Mouse (Mus musculus) lung, postnatal 0 days (tissue): Measurements from ENCODE around the gene Mplkip. TPM values are rescaled to one million over a fixed set of nuclear protein-coding genes. Genes with fewer than 3 reads are reported as not detected.
A peak's percentile ranks its signal among the peaks of the same experiment; 100 is the strongest.

Experiments
- ATAC-seq: fragments of 200-750 bp; cut with Nextera tagmentation; 2 replicates; pipeline ENCODE4 v1.8.0; 2017; ENCODE audit warnings: moderate library complexity
- DNase-seq: peaks from one replicate; pipeline ENCODE4 v3.0.0-alpha.2; 2016; ENCODE audit warnings: low spot score
- H3K27ac ChIP-seq: fragments of 300-500 bp; sonication (generic); 2 replicates; pipeline ENCODE4 v1.5.1; 2014; ENCODE audit warnings: antibody characterized with exemption, mild to moderate bottlenecking, low read length, mixed read lengths
- H3K27me3 ChIP-seq: fragments of 300-500 bp; sonication (generic); replicated peaks from 2 replicates; pipeline ENCODE4 v1.6.1; 2014; ENCODE audit warnings: low read length, mixed read lengths; ENCODE audit not compliant: insufficient read depth
- H3K36me3 ChIP-seq: fragments of 300-500 bp; sonication (generic); 2 replicates; pipeline ENCODE4 v1.6.1; 2014; ENCODE audit warnings: low read length, mixed read lengths; ENCODE audit not compliant: insufficient read depth
- H3K4me1 ChIP-seq: fragments of 300-500 bp; sonication (generic); 2 replicates; pipeline ENCODE4 v1.6.1; 2014; ENCODE audit warnings: antibody characterized with exemption, low read depth, low read length, mixed read lengths; ENCODE audit not compliant: insufficient read depth
- H3K4me2 ChIP-seq: fragments of 300-500 bp; sonication (generic); replicated peaks from 2 replicates; pipeline ENCODE4 v1.6.1; 2014; ENCODE audit warnings: low read depth, mild to moderate bottlenecking, low read length, moderate library complexity, mixed read lengths
- H3K4me3 ChIP-seq: fragments of 300-500 bp; sonication (generic); 2 replicates; pipeline ENCODE4 v1.5.1; 2014; ENCODE audit warnings: low read depth, low read length
- H3K9ac ChIP-seq: fragments of 300-500 bp; sonication (generic); replicated peaks from 2 replicates; pipeline ENCODE4 v1.6.1; 2014; ENCODE audit warnings: low read depth, mild to moderate bottlenecking
- H3K9me3 ChIP-seq: fragments of 300-500 bp; sonication (generic); 2 replicates; pipeline ENCODE4 v1.6.1; 2016; ENCODE audit warnings: low read length, mixed read lengths
- CTCF ChIP-seq: IDR thresholded peaks from 2 replicates; pipeline ENCODE4 v1.5.1; 2016; ENCODE audit warnings: antibody characterized with exemption, mild to moderate bottlenecking
- EP300 ChIP-seq: IDR thresholded peaks from 2 replicates; pipeline ENCODE4 v1.6.1; 2016; ENCODE audit warnings: antibody characterized with exemption, mild to moderate bottlenecking, control low read depth
- WGBS: fragments of 180-500 bp; shearing (Covaris S2); extraction: QIAGEN DNeasy Blood & Tissue Kit; methylation state at CpG from one replicate; pipeline ENCODE4 v1.1.7; 2014; 5-methylcytosine and 5-hydroxymethylcytosine counted together
- microRNA counts: library from miRNA; unstranded; fragments of <30 nt; microRNA quantifications from one replicate; lab custom pipeline; 2015
- microRNA-seq: library from miRNA; unstranded; fragments of <30 nt; microRNA quantifications from one replicate; pipeline ENCODE4, GENCODE M21; 2016
- polyA plus RNA-seq: library from polyadenylated mRNA; unstranded; fragments of >200 nt; fragmentation: Nextera tagmentation; extraction: Ambion mirVana; gene quantifications from 2 replicates; pipeline ENCODE4 v1.2.1, GENCODE M21; 2015

Gene Mplkip
- polyA plus RNA-seq, 1 experiment from 2014 or later = 36.8 TPM

DNA sequence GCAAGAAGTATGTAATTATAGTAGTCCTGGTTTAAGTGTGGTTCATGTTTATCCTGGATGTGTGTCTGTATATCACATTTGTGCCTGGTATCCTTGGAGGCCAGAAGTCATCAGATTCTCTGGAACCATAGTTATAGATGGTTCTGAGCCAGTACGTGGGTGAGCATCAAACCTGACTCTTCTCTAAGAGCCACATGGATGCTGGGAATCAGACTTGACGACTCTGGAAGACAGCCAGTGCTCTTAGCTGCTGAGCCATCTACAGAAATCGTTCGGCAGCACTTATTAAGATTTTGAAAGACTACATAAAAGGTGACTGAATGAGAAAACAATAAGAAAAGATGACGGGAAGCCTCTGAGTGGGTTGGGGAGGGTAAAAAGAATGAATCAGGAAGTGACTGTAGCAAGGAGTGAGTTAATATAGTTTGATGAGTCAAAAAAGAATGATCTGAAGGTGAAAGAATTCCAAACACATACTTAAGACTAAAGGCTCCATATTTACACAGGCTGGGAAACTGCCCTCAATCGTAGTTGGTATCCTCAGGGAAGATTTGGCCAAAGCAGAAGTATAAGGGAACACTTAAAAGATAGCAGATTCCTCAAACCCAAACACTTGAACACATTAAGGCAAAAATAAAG, 10.3 kb downstream of the Mplkip start:
- Histone ChIP-seq H3K4me1 (no peaks in the 10 kb centered on the region), H3K9ac (no peak overlapping the region), H3K4me2 (no peak overlapping the region), H3K27ac (no peak overlapping the region), H3K4me3 (no peak overlapping the region), H3K36me3 (no peaks in the 10 kb centered on the region), H3K27me3 (no peaks in the 10 kb centered on the region), H3K9me3 (no peaks in the 10 kb centered on the region)
- DNase-seq (peak; percentile 14), ATAC-seq (no peak)
- 40% methylated on average over 6 of the region's 6 CpGs for WGBS
- no peak for TF ChIP-seq CTCF
- TF ChIP-seq EP300 = no peak

- H3K27me3 ChIP-seq = no peaks in the 10 kb centered on the region
- 86% methylated on average over 5 of the region's 5 CpGs for WGBS
- H3K9me3 ChIP-seq = no peaks in the 10 kb centered on the region
- no peak for DNase-seq
- H3K4me2 ChIP-seq = no peak overlapping the region
- H3K9ac ChIP-seq = no peak overlapping the region
- no peak for TF ChIP-seq CTCF
- no peak for TF ChIP-seq EP300
- no peaks in the 10 kb centered on the region for H3K4me1 ChIP-seq
- no peaks in the 10 kb centered on the region for H3K36me3 ChIP-seq
- no peak overlapping the region for H3K4me3 ChIP-seq
- ATAC-seq = no peak
- H3K27ac ChIP-seq = no peak overlapping the region
These were observed 13.9 kb downstream of the Mplkip start for GRCm38 (mm10) chr13:17708784-17709311.

- ATAC-seq (no peak), DNase-seq (no peak)
- Histone ChIP-seq H3K27me3 (no peaks in the 10 kb centered on the region), H3K4me2 (no peak overlapping the region), H3K4me3 (no peak overlapping the region), H3K27ac (no peak overlapping the region), H3K36me3 (peaks cover 14% of the 10 kb centered on the region; the same call in 1 of the 2 replicates), H3K9me3 (no peaks in the 10 kb centered on the region), H3K4me1 (no peaks in the 10 kb centered on the region), H3K9ac (no peak overlapping the region)
- 93% methylated on average over 1 of the region's 1 CpGs for WGBS
- TF ChIP-seq CTCF (no peak), EP300 (no peak)
These were observed 22.4 kb downstream of the Mplkip start for GRCm38 (mm10) chr13:17717357-17717756.

- TF ChIP-seq EP300 (no peak), CTCF (no peak)
- Histone ChIP-seq H3K9me3 (no peaks in the 10 kb centered on the region), H3K4me1 (no peaks in the 10 kb centered on the region), H3K27ac (no peak overlapping the region), H3K9ac (no peak overlapping the region), H3K4me3 (no peak overlapping the region), H3K36me3 (peaks cover 11% of the 10 kb centered on the region; the same call in 1 of the 2 replicates), H3K4me2 (no peak overlapping the region), H3K27me3 (no peaks in the 10 kb centered on the region)
- ATAC-seq (no peak), DNase-seq (no peak)
- WGBS = 82% methylated on average over 4 of the region's 4 CpGs
These were observed 32.9 kb downstream of the Mplkip start for GRCm38 (mm10) chr13:17727922-17728321.

DNA sequence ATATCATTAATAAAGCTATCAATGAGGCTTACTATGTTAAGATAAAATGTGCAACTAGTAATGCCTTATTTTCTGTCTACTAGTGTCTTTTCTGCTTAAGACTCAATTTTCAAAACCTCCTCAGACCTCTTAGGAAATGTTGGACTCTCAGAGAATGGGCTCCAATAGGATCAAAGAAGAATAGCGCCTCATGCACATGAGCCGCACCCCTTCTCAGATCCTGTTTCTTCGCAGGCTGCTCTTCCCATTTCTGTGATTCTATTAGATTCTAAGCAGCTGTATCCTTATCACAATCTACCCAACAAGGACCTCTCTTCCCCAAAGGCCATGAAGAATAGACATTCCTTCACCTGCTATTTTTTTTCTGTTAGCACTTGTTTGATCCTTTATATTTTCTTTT, 33.8 kb downstream of the Mplkip start:
- no peaks in the 10 kb centered on the region for H3K4me1 ChIP-seq
- H3K27me3 ChIP-seq = no peaks in the 10 kb centered on the region
- no peaks in the 10 kb centered on the region for H3K9me3 ChIP-seq
- no peak overlapping the region for H3K9ac ChIP-seq
- TF ChIP-seq EP300 (no peak), CTCF (no peak)
- peaks cover 11% of the 10 kb centered on the region; the same call in 1 of the 2 replicates for H3K36me3 ChIP-seq
- no peak overlapping the region for H3K4me3 ChIP-seq
- ATAC-seq (no peak), DNase-seq (no peak)
- 89% methylated on average over 3 of the region's 3 CpGs for WGBS
- H3K27ac ChIP-seq = no peak overlapping the region
- no peak overlapping the region for H3K4me2 ChIP-seq

MicroRNAs encoded within 50 kb of the gene (microRNA counts, 519-probe panel; counts per million panel counts)
- not detected for microRNA mmu-miR-466i (lab: Ali Mortazavi, UCI)

Small RNA genes within 50 kb of the gene (microRNA-seq; reads per million reads assigned to microRNA genes)
- gene Mir466i = not detected

Other genes with a start within 250 kb of the Mplkip start
- 8.7 and 9.3 TPM in 2 replicates for gene Sugct, start 361 bp downstream of the Mplkip start, polyA plus RNA-seq
- 12.2 and 15.7 TPM in 2 replicates for gene Cdk13, start 109.9 kb downstream of the Mplkip start, polyA plus RNA-seq
- 111 and 125 TPM in 2 replicates for gene Rala, start 249.0 kb downstream of the Mplkip start, polyA plus RNA-seq